Mouse (Mus musculus): ENCODE results near the gene Hk1.

The Hk1 gene

DNA sequence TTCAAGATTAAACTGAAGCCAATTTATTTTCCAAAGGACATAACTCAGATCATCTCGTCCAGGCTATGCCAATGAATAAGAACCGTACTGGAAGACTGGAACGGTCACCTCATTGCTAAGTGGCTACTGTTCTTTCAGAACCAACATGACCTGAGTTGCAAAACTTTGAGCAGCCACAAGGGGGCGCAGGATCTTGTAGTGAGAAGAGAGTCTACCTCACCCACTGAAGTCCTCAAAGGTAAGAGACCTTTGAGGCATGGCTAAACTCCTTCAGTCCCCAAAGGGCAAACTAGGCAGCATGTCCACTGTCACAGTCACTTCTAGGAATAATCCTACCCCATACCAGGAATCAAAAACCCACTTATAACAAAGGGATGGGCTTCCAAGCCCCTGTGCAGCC, 104.5 kb downstream of the Hk1 start:
- peak; percentile 62 to 86 for DNase-seq (ENCODE audit: low spot score in 2 of 2)

- DNase-seq (ENCODE audit: low spot score in 2 of 2) = no peak
These were observed 110.4 kb downstream of the Hk1 start for GRCm38 (mm10) chr10:62269278-62269677.

DNA sequence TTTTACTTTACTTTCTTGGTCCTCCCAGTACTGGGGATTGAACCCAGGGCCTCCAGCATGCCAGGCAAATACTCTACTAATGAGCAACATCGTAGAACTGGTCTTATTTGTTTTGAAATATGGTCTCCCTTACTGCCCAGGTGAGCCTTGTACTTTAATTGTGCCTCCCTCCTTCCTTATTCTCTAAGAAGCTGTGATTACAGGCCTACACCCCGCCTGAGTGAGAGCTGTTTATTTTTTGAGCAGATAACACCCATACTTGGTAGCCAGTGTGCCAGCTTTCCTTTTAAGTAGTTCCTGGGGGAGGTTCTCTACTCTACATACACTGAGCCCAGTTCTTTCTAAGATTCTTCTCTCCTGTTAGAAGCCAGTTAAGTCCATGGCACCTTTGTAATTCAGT, 115.4 kb downstream of the Hk1 start:
- no peak for DNase-seq (ENCODE audit: low spot score in 2 of 2)

DNA sequence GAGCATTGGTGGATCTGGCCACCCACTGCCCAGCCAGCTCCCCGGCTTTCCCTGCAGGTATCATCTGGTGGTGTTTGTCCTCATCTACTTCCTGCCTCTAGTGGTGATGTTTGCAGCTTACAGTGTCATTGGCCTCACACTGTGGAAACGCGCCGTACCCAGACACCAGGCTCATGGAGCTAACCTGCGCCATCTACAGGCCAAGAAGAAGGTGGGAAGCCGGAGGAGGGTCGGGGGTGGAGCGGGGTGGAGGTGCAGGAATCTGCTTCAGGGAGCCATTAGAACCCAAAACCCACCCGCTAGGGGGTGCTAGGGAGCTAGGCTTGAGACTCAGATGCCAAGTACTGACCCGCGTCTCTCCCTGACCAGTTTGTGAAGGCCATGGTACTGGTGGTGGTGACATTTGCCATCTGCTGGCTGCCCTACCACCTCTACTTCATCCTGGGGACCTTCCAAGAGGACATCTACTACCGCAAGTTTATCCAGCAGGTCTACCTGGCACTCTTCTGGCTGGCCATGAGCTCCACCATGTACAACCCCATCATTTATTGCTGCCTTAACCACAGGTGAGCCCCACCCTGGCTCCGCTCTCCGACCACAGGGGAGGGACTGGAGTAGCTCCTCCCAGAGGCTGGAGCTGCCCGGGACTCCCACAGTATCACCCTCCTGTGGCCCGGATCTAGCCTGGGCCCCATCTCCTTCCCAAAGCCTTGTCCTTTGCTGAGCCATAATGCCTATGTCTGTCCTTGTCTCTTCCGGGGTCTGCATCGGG, 118.4 kb downstream of the Hk1 start:
- DNase-seq (ENCODE audit: low spot score in 2 of 2) = peak; percentile 68 to 81

GRCm38 (mm10) chr10:62258298-62258697, 121.4 kb downstream of the Hk1 start:
- no peak for DNase-seq (ENCODE audit: low spot score in 2 of 2)

- DNase-seq (ENCODE audit: low spot score in 2 of 2) = no peak
These were observed 127.0 kb downstream of the Hk1 start for GRCm38 (mm10) chr10:62252496-62253235.

GRCm38 (mm10) chr10:62252000-62252488, 127.7 kb downstream of the Hk1 start, which contains the start of gene Tacr2:
Gene Tacr2, plus strand, starts transcription at chr10:62252438.
- no peak for DNase-seq (ENCODE audit: low spot score in 2 of 2)

DNA sequence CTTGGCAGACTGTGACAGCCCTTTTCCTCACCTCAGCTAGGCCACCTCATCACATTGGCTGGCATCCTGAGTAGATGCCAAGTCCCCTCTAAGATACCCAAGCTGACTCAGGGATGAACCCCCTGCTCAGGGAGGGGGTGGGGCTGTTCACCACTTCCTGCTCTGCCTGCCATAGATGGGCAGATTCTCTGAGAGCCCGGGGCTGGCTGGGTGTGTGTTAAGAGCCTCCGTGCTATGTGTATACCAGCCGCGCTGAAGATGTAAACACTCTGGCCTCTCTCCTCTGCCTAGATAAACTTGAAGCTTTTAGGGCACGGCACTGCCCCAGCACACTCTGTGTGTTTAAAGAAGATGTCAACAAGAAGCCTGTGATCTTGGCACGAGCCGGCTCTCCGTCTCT, 131.9 kb downstream of the Hk1 start:
- DNase-seq (ENCODE audit: low spot score in 2 of 2) = peak; percentile 64 to 71

GRCm38 (mm10) chr10:62247156-62247555, 132.6 kb downstream of the Hk1 start:
- DNase-seq (ENCODE audit: low spot score in 2 of 2) = no peak

DNA sequence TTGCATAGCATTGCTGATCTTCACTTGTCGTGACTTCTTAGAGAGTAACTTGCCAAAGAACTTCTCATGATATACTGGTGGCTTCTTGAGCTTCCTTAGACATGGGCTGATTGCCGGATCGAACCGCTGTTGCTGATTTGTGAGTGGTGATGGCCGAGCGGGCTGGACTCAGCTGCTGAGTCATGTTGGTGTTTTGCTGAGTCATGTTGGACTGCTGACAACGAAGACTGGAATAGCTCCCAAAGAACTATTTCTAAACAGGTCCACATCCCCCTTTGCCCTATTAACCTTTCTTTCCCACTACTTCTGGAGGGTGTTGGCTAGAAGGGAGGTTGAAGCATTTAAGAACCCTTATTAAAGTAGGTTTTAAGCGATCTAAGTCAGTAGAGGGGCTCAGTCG, 135.6 kb downstream of the Hk1 start:
- DNase-seq (ENCODE audit: low spot score in 2 of 2) = no peak

- peak; percentile 44 to 65 for DNase-seq (ENCODE audit: low spot score in 2 of 2)
These were observed 136.8 kb downstream of the Hk1 start for GRCm38 (mm10) chr10:62242896-62243295.

DNA sequence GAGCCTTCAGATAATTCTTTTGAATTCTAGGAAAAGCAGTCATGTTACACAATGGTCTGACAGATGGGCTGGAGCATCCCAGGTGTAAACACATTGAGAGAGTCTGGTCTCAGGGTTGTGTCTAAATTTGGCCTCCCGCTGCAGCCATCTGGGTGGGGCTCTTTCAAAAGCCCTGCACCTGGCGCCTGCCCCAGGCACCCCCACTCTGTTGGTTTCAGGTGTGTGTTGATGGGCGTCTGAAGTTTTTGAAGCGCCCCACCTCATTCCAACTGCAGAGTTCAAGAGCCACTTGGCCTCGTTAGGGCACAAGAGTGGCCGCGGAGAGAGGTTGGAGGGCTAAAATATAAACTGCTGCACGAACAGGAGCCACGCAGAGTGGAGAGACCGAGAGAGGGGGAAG, 137.3 kb downstream of the Hk1 start:
- no peak for DNase-seq (ENCODE audit: low spot score in 2 of 2)

DNA sequence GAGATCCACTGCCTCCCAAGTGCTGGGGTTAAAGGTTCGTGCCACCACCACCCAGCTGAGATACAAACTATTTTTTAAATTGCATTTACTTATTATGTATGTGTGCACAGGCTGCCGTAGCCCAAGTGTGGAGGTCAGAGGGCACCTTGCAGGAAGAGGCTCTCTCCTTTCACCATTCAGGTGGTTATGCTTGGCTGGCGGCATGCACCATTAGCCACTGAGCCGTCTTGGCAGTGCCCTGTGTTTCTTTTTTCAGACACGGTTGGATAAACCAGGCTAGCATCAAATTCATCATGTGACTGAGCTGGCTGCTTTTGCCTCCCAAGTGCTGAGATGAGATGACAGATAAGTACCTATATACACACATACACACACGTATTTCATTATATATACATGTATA, 140.4 kb downstream of the Hk1 start:
- no peak for DNase-seq (ENCODE audit: low spot score in 2 of 2)

- no peak for DNase-seq (ENCODE audit: low spot score in 2 of 2)
These were observed 141.0 kb downstream of the Hk1 start for GRCm38 (mm10) chr10:62238688-62239087.

- no peak for DNase-seq (ENCODE audit: low spot score in 2 of 2)
These were observed 142.5 kb downstream of the Hk1 start for GRCm38 (mm10) chr10:62237205-62237604.

DNA sequence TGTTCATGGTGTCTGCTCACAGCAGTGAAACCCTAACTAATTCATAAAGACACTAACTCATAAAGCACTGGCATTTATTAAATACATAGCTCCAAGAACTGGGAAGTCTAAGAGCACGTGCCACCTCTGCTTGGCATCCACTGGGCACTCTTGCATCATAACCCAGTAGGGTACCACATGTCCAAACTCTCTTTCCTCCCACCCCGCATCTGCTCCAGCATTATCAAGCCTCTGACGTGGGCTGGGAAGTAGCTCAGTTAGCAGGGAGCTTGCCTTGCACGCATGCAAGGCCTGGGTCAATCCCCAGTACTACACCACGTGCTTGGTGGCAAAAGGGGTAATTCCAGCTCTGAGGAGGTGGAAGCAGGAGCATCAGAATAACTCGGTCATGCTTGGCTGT, 143.5 kb downstream of the Hk1 start:
- no peak for DNase-seq (ENCODE audit: low spot score in 2 of 2)

GRCm38 (mm10) chr10:62231811-62232210, 147.9 kb downstream of the Hk1 start:
- no peak for DNase-seq (ENCODE audit: low spot score in 2 of 2)

DNA sequence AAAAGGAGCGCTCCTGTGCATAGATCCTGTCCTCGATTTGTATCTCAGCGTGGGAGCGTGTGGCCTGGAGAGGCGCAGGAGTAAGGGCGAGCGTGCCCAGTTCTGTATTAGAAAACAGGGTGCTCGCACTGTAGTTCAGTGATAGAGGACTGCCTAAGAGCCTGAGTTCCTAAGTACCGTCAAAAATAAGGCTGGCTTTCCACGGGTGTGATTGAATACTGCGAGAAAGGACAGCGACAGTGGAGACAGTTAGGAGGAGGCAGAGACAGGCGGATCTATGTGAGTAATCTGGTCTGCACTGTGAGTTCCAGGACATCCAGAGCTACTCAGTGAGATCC, 148.3 kb downstream of the Hk1 start:
- no peak for DNase-seq (ENCODE audit: low spot score in 2 of 2)

DNA sequence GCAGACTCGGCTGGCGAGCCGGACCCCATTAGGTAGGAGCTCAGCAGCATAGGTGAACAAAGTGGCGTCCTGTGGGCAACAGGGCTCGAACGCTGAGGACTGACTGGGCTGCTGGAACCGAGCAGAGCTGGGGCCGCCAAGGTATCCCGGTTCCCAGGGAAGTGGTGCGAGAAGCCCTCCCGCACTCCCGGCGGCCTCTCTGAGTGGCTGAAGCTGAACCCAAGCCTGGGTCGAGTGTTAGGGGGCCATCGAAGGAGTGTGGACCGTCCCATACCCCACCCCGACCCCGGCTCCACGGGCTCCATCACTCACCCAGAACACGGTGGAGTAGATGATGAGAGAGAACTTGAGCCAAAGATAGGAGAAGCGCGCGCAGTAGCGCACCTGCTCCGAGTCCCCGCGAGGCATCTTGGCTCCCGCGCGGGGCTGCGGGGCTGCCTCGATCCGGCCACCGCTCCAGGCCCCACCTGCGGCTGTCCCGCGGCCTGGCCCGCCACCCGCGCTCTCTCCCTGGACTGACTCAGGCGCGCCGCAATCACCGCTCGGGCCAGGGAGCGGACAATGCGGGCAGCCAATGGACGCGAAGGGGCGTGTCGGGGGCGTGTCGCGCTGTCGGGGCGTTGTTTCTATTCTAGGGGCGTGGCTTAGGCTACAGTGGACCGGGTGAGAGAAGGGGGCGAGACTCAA, 148.9 kb downstream of the Hk1 start, which contains the start of gene Tspan15:
TSS of gene Tspan15 (minus strand) at position 544 of the 687 bp plus-strand sequence.
- DNase-seq (ENCODE audit: low spot score in 2 of 2) = peak; percentile 62 to 72

- DNase-seq (ENCODE audit: low spot score in 2 of 2) = no peak
These were observed 151.6 kb downstream of the Hk1 start for GRCm38 (mm10) chr10:62228126-62228525.

GRCm38 (mm10) chr10:62225839-62226238, 153.9 kb downstream of the Hk1 start:
- no peak for DNase-seq (ENCODE audit: low spot score in 2 of 2)

DNA sequence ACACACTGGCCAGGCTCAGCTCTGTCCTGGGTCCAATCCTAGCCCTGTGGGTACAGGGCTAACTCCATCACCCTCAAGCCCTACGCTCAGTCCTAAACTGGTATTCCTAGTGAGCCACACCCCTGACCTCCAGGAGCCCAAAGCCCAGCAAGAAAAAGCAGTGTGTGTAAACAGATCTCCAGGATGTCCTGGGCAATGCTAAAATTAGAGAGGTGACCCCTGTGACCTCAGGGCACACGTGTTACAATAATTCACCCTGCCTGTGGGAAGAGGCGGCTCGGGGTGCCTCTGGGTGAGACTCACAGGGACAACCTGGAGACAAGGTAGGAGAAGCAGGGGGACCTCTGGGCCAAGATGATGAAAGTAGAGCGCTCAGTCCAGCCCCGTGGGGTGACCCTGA, 155.5 kb downstream of the Hk1 start:
- no peak for DNase-seq (ENCODE audit: low spot score in 2 of 2)

Measured in thymus, postnatal 10 days (tissue).